Mouse (Mus musculus) erythroblast, embryonic 14.5 days (primary cell): ENCODE data around the gene 4930442H23Rik.

Source experiments
- GATA1 ChIP-seq: IDR thresholded peaks from 2 replicates; pipeline ENCODE4 v1.6.1; 2012; ENCODE audit warnings: low read length, inconsistent platforms, mixed read lengths
- TAL1 ChIP-seq: IDR thresholded peaks from 3 replicates; pipeline ENCODE4 v1.6.1; 2012; ENCODE audit warnings: low read length, inconsistent platforms, mixed read lengths

- no peak for TF ChIP-seq TAL1
- TF ChIP-seq GATA1 = no peak
Observed at GRCm38 (mm10) chr10:81232580-81233225, 49.1 kb upstream of the 4930442H23Rik start, which contains the start of gene Zfr2.
